Mouse (Mus musculus): Measurements from ENCODE around the gene Jmjd6. TPM values are rescaled to one million over a fixed set of nuclear protein-coding genes. Genes with fewer than 3 reads are reported as not detected.

Jmjd6 gene
- polyA plus RNA-seq, 1 experiment: 18.3 TPM

- no peak overlapping the region for H3K27ac ChIP-seq (ENCODE audit: insufficient read depth, low read depth, low read length)
- no peak overlapping the region for H3K4me3 ChIP-seq (ENCODE audit: insufficient read depth, low read length)
- peaks cover 10% of the 10 kb centered on the region; the same call in 1 of the 2 replicates for H3K4me1 ChIP-seq (ENCODE audit: control insufficient read depth, insufficient read depth, low read length)
- TF ChIP-seq CTCF (IDR thresholded peaks at IDR 0.05; ENCODE audit: low read depth, low read length): no peak
- TF ChIP-seq POLR2A (IDR thresholded peaks at IDR 0.05; ENCODE audit: borderline replicate concordance, low read depth, low read length): no peak
These were observed 3.4 kb upstream of the Jmjd6 start for GRCm38 (mm10) chr11:116846593-116847181.

- Histone ChIP-seq H3K4me1 (ENCODE audit: control insufficient read depth, insufficient read depth, low read length) (peaks cover 22% of the 10 kb centered on the region), H3K4me3 (ENCODE audit: insufficient read depth, low read length) (peak overlapping the region; percentile 98), H3K27ac (ENCODE audit: insufficient read depth, low read depth, low read length) (peak overlapping the region; percentile 93)
- TF ChIP-seq CTCF (IDR thresholded peaks at IDR 0.05; ENCODE audit: low read depth, low read length) (no peak), POLR2A (IDR thresholded peaks at IDR 0.05; ENCODE audit: borderline replicate concordance, low read depth, low read length) (no peak)
These were observed 553 bp downstream of the Jmjd6 start for GRCm38 (mm10) chr11:116842531-116843260.

GRCm38 (mm10) chr11:116840748-116841147 lies 2.5 kb downstream of the Jmjd6 start:
- Histone ChIP-seq H3K4me3 (ENCODE audit: insufficient read depth, low read length) (peak overlapping the region; percentile 26; the same call in 1 of the 2 replicates), H3K4me1 (ENCODE audit: control insufficient read depth, insufficient read depth, low read length) (peaks cover 24% of the 10 kb centered on the region)

GRCm38 (mm10) chr11:116839601-116840000 lies 3.6 kb downstream of the Jmjd6 start:
- no peak overlapping the region for H3K27ac ChIP-seq (ENCODE audit: insufficient read depth, low read depth, low read length)
- peaks cover 22% of the 10 kb centered on the region for H3K4me1 ChIP-seq (ENCODE audit: control insufficient read depth, insufficient read depth, low read length)
- TF ChIP-seq CTCF (IDR thresholded peaks at IDR 0.05; ENCODE audit: low read depth, low read length) (no peak), POLR2A (IDR thresholded peaks at IDR 0.05; ENCODE audit: borderline replicate concordance, low read depth, low read length) (no peak)
- H3K4me3 ChIP-seq (ENCODE audit: insufficient read depth, low read length): no peak overlapping the region

More at GRCm38 (mm10) chr11:116840748-116841147, 2.5 kb downstream of the Jmjd6 start:
- no peak overlapping the region for H3K27ac ChIP-seq (ENCODE audit: insufficient read depth, low read depth, low read length)
- TF ChIP-seq CTCF (IDR thresholded peaks at IDR 0.05; ENCODE audit: low read depth, low read length) (no peak), POLR2A (IDR thresholded peaks at IDR 0.05; ENCODE audit: borderline replicate concordance, low read depth, low read length) (no peak)

- H3K4me3 ChIP-seq (ENCODE audit: insufficient read depth, low read length): no peak overlapping the region
- peaks cover 22% of the 10 kb centered on the region for H3K4me1 ChIP-seq (ENCODE audit: control insufficient read depth, insufficient read depth, low read length)
- TF ChIP-seq CTCF (IDR thresholded peaks at IDR 0.05; ENCODE audit: low read depth, low read length) (no peak), POLR2A (IDR thresholded peaks at IDR 0.05; ENCODE audit: borderline replicate concordance, low read depth, low read length) (no peak)
- H3K27ac ChIP-seq (ENCODE audit: insufficient read depth, low read depth, low read length): no peak overlapping the region
These were observed 4.3 kb downstream of the Jmjd6 start for GRCm38 (mm10) chr11:116838936-116839335.

- Histone ChIP-seq H3K4me1 (ENCODE audit: control insufficient read depth, insufficient read depth, low read length) (peaks cover 27% of the 10 kb centered on the region), H3K27ac (ENCODE audit: insufficient read depth, low read depth, low read length) (no peak overlapping the region), H3K4me3 (ENCODE audit: insufficient read depth, low read length) (no peak overlapping the region)
- no peak for TF ChIP-seq CTCF (IDR thresholded peaks at IDR 0.05; ENCODE audit: low read depth, low read length)
- TF ChIP-seq POLR2A (IDR thresholded peaks at IDR 0.05; ENCODE audit: borderline replicate concordance, low read depth, low read length): no peak
These were observed 5.8 kb downstream of the Jmjd6 start for GRCm38 (mm10) chr11:116837441-116837840.

- Histone ChIP-seq H3K4me1 (ENCODE audit: control insufficient read depth, insufficient read depth, low read length) (peaks cover 27% of the 10 kb centered on the region), H3K27ac (ENCODE audit: insufficient read depth, low read depth, low read length) (no peak overlapping the region), H3K4me3 (ENCODE audit: insufficient read depth, low read length) (no peak overlapping the region)
- TF ChIP-seq POLR2A (IDR thresholded peaks at IDR 0.05; ENCODE audit: borderline replicate concordance, low read depth, low read length) (no peak), CTCF (IDR thresholded peaks at IDR 0.05; ENCODE audit: low read depth, low read length) (no peak)
These were observed 7.0 kb downstream of the Jmjd6 start for GRCm38 (mm10) chr11:116836283-116836682.

GRCm38 (mm10) chr11:116834954-116835353 lies 8.3 kb downstream of the Jmjd6 start:
- Histone ChIP-seq H3K4me1 (ENCODE audit: control insufficient read depth, insufficient read depth, low read length) (peaks cover 15% of the 10 kb centered on the region), H3K4me3 (ENCODE audit: insufficient read depth, low read length) (no peak overlapping the region), H3K27ac (ENCODE audit: insufficient read depth, low read depth, low read length) (no peak overlapping the region)
- TF ChIP-seq CTCF (IDR thresholded peaks at IDR 0.05; ENCODE audit: low read depth, low read length): no peak
- TF ChIP-seq POLR2A (IDR thresholded peaks at IDR 0.05; ENCODE audit: borderline replicate concordance, low read depth, low read length): no peak

- H3K4me1 ChIP-seq (ENCODE audit: control insufficient read depth, insufficient read depth, low read length): peaks cover 19% of the 10 kb centered on the region
- no peak overlapping the region for H3K27ac ChIP-seq (ENCODE audit: insufficient read depth, low read depth, low read length)
- TF ChIP-seq POLR2A (IDR thresholded peaks at IDR 0.05; ENCODE audit: borderline replicate concordance, low read depth, low read length): no peak
- TF ChIP-seq CTCF (IDR thresholded peaks at IDR 0.05; ENCODE audit: low read depth, low read length): no peak
- H3K4me3 ChIP-seq (ENCODE audit: insufficient read depth, low read length): no peak overlapping the region
These were observed 11.0 kb downstream of the Jmjd6 start for GRCm38 (mm10) chr11:116832172-116832685.
